Mouse (Mus musculus) kidney, adult 2 months (tissue): Measurements from ENCODE around the gene Gdi1.

Source experiments
- CTCF ChIP-seq: fragments of 200-500 bp; conservative IDR thresholded peaks from 2 replicates; pipeline ENCODE4 v1.5.1; 2011; ENCODE audit warnings: low read depth, mild to moderate bottlenecking, control low read depth, low read length, moderate library complexity, mixed read lengths; ENCODE audit not compliant: insufficient read depth, insufficient read length
- POLR2A ChIP-seq: fragments of 200-500 bp; IDR thresholded peaks from one replicate; pipeline ENCODE4 v1.6.1; 2011; ENCODE audit warnings: low read depth, low read length, control low read depth

GRCm38 (mm10) chrX:74330166-74330930 is 25.6 kb downstream of the Gdi1 start:
- TF ChIP-seq CTCF (no peak), POLR2A (no peak)
